Mouse (Mus musculus) lung, postnatal 0 days (tissue): ENCODE measurements around the gene Cdk2ap2.

Experiments
- CTCF ChIP-seq: IDR thresholded peaks from 2 replicates; pipeline ENCODE4 v1.5.1; 2016; ENCODE audit warnings: antibody characterized with exemption, mild to moderate bottlenecking
- EP300 ChIP-seq: IDR thresholded peaks from 2 replicates; pipeline ENCODE4 v1.6.1; 2016; ENCODE audit warnings: antibody characterized with exemption, mild to moderate bottlenecking, control low read depth

DNA sequence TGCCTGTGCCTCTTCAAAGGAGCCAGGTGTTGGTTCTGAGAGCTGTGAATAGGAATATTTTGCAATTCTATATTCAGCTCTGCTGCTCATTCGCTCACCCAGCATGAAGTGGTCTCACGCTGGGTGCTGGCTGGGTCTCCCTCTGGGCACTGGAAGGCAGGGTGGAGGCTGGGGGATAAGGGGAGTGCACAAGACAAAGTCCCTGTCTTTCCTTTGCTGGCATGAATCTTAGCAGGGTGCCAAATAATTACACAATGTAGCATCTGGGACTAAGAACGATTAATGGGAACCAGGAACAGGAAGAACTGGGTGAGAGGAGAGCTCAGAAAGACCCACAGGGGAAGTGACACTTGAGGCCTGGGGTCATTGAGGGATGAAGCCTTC is 50.0 kb downstream of the Cdk2ap2 start:
- TF ChIP-seq CTCF (no peak), EP300 (no peak)
